Mouse (Mus musculus): Measurements from ENCODE around the gene Hpse2.

Hpse2 gene

DNA sequence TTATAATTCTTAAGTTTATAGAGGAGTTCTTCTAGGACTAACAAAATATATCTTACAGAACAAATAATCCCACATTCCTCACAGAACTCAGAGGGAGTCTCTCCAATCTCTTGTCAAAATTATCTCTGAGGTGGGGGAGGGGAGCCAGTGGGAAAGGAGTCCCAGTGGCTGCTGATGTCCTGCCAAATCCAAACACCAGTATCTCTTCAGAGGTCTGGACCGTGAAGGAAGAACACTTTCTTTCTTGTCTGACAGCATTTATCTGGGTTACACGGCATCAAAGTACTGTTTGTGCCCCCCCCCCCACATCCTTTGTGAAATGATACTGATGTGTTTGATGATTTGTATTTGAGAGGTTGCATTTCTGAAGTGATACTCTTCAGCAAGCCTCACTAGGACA lies 213.3 kb downstream of the Hpse2 start:
- no peak for DNase-seq (ENCODE audit: low spot score)

DNA sequence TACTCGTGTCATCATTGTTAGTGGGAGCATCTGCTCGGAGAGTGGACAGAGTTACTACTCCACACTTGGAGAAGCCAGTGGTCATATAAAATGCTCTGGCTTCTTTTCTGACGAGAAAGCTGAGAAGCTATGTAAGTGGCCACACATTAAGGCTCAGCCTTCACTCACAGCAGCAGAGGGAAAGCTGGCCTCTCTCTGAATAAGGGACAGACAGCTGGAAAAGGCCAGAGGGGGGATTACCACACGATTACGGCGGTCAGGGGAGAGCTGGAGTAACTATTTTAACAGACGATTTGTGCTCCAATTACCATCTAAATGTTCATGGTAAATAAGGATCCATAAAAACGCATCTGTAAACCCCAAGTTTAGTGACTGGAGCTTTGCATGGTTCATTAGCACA lies 232.1 kb downstream of the Hpse2 start:
- DNase-seq (ENCODE audit: low spot score) = no peak

DNA sequence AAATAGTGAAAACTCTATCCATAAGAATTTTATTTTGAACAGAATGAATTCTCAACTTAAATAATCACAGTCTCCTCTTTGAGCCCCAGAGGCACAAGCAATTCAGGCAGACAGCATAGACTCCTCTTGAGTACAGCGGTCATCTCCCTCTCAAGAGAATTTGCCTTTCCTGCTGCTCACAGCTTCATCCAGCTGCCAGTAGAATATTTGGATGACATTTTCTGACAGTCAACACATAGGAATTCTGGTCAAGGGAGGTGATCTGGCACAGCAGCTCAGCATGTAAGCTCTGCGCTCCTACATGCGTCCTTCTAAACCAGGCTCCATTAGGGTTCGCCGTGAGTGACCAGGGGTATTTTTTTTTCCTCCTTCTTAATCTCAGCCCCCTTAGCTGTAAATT lies 232.6 kb downstream of the Hpse2 start:
- no peak for DNase-seq (ENCODE audit: low spot score)

DNA sequence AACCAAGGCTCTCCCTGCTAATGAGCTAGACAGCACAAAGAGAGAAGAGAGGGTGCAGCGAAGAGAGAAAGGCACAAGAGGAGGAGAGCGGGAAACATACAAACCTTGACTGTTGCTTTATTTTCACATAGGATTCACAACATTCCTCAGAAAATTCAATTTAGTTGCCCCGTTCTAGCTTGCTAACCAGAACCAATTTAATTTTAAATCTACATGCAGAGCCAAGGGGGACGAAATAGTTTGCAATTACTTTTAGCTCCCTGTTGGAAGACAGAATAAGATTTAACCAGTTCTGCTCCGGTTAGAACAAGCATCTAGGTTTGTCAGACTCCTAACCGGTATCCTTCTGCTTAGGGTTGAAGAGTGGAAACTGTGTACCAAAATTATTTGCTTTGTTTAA lies 240.3 kb downstream of the Hpse2 start:
- no peak for DNase-seq (ENCODE audit: low spot score)

DNA sequence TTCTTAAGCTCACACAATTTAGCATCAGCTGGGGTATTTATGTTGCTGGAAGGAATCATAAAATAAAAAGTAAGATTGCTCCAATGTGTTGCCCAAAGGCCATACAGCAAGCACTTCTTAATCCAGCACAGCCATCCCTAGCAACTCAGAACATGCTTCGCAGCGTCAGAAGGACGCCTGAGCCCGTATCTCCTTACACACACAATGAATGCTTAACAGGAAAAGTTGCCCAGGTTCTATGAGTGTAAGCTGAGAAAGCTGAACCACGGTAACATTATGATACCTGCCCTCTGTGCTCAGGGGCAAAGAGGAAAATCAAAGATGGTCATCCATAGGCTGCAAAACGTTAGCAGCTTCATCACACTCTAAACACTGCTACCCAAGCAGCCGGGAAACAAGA lies 241.3 kb downstream of the Hpse2 start:
- DNase-seq (ENCODE audit: low spot score) = no peak

DNA sequence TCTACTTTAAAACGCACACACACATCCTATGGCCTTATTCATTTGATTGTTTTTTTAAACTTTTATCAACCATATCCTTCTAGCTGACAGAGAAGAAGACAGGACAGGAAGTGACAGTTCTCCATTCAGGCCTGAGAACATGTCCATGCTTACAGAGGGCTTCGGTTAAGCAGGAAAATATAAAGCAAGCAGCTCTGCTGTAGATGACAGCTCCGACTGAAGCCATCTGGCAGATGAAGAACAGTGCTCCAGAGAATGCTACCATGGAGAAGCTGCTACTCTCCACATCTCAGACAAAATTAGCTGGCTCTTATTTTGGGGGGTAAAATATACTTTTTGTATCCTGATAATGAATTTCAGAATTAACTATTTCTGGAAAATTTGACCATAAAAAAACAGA lies 246.5 kb downstream of the Hpse2 start:
- DNase-seq (ENCODE audit: low spot score) = no peak

DNA sequence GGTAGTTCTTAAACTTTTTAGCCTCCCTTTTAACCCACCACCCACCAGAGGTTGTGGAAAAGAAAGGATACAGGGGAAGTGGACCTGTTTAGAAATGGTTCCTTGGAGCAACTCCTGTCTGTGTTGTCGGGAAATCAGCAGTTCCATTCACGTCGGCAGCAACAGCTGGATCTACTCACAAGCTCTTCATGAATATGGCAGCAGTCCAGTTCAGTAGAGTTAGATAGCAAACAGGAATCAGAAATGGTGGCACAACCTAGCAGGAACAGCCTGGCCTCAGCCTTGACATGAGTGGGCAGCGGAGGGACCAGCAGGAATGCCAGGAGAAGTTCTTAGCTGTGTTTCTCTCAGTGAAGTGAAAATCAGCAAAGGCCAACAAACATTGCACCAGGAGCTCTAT lies 278.4 kb downstream of the Hpse2 start:
- DNase-seq (ENCODE audit: low spot score) = no peak

DNA sequence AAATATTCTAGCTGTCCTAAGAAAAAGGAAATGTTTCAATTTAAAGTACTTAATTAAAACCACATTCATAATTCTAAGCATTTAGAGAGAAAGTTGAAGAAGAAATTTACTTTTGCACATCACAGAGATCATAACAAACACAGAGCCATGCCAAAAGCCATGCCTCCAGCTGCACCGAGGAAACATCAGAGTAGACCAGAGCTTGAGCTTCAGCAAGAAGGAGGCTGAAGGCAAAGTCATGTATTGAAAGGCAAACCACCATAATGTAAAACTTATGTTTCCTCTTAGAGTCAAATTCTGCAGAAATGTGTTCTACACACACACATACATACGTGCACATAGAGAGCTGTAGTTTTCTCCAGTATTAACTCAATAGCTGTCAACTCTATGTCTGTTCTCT lies 291.2 kb downstream of the Hpse2 start:
- DNase-seq (ENCODE audit: low spot score) = no peak

DNA sequence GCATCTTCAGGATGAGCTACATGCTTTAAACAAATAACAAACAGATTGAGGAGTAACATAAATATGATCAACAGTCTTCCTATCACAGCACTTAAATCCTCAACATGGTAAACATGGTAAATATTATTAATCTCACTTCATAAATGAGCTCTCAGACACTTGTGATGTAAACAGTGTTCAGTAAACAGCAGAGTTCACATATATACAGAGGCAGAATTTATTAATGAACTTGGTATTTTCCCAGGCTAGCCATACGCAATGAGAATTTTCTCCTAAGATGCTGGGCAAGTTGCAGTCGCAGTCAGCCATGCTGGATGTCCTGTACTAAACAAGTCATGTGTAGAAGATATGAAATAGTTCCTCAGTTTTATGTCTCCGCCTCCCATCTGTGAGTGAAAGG lies 300.9 kb downstream of the Hpse2 start:
- DNase-seq (ENCODE audit: low spot score) = no peak

DNA sequence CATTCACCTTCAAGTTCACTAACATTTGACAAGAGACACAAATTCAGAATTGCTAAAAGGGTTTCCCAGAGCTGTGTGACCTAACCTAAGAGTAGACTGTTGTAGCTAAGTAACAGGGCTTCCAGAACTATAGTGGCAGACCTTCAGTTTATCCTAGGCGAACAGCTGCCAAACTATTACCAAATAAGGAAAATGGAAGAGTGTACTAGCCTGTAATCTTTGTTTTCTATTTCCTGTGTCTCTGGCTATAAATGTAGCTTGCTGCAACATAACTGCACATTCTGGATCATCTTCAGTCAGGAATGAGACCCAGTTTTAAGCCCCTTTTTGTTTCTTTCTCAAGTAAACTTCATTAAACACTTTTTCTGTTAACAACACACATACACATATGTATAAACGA lies 324.0 kb downstream of the Hpse2 start:
- no peak for DNase-seq (ENCODE audit: low spot score)

DNA sequence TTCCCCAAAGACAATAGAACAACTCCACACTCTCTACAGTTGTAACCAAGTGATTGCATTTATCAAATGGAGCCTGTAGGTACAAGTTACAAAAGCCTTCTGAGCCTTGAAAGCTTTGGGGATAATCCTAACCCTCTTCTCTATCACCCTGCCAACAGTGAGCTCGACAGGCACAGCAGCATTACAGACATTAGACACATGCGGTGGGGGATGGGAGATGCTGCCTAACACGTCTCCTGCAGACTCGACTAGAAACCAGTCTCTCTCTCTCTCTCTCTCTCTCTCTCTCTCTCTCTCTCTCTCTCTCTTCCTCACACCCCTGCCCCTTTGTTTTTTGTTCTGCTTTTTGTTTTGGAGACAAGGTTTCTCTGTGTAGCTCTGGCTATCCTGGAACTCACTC lies 343.6 kb downstream of the Hpse2 start:
- DNase-seq (ENCODE audit: low spot score) = no peak

DNA sequence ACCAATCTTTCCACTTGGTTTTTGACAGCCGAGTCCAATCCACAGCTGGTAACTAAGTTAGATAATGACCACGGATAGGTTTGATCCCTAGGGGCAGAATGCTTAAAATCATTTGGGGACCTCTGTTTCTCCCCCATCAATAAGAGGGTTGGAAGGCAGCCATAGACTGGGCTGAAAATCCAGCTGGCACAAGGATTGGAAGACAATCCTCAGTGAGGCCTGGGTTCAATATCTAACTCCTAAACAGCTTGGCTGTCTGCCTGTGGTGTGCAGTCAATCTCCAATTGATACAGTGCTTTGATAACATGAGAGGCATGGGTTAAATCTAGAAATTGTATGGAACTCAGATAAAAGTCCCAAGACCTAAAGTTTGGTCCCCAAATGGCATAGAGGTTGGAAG lies 345.4 kb downstream of the Hpse2 start:
- no peak for DNase-seq (ENCODE audit: low spot score)

DNA sequence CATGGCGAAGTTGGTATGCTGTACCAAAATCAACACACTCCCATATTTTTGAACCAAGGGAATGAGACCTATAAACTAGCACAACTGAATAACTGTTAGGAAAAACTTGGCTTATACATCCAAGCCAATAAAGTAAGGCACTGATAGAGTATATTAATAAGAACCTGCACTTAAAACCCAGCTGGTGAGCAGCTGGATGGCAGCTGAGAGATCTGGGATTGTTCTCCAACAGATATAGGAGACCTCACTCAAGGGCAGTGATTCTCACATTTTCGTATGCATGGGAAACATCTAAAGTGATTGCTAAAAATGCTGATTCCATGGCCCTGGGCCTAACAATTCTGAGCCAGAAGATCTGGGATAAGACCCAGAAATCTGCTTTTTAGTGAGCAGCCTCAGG lies 345.9 kb downstream of the Hpse2 start:
- DNase-seq (ENCODE audit: low spot score) = no peak

DNA sequence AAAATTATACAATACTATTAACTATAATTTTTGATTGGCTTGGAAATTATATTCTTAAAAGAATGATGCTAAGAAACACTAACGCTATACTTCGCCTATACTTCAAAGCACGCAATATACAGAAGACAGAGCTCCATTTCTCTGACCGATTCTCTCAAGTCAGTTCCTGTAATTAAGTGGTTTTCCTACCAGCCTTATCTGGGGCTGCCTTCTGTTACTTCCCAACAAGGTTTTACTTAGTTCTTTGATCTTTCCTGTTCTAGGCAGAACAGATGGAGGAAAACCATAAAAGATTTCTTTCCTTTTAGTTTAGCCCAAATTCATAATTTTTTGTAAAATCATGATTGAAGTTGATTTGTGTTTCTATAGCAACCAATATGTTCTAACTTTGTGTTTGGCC lies 351.8 kb downstream of the Hpse2 start:
- no peak for DNase-seq (ENCODE audit: low spot score)

DNA sequence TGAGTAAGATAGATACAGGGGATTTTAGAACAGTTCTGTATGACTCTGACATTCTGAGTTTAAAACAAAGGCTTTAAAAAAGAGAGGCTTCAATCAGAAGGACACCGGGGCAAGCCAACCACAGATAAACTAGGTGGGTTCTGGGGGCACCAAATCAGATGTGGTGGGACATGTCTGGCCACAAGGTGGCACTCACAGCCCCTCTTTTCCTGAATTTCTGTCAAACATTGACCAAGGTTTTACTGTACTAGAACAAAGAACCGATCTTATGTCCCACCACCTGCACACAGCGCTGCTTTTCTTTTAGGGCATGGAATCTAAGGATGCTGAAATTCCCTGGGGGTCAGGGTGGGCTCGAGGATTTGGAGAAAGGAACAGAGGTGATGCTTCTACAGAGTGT lies 360.9 kb downstream of the Hpse2 start:
- no peak for DNase-seq (ENCODE audit: low spot score)

DNA sequence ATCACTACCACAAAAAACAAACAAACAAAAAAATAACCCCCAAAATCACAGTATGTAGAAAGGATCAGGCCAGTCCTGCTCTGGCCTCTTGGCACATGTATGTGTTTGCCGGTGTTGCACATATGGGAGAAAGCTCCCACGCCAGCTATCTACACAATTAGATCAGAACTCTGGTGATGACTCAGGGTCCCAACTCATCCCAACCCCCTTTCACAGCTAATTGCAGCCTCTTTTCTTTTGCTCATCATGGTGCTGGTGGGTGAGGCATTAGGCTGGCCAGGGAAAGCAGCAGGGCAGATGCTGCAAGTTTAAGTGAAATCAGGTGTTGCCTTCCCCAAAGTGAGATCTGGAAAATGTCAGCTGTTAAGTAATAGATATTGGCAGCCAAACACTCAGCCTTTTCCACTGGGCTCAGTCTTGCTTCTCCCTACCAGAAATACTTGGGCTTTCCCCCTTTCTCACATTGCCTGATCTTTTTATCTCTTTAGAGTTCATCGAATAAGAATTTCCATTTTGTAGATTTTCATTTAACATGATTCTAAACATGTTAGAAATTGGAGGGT lies 365.5 kb downstream of the Hpse2 start:
- no peak for DNase-seq (ENCODE audit: low spot score)

DNA sequence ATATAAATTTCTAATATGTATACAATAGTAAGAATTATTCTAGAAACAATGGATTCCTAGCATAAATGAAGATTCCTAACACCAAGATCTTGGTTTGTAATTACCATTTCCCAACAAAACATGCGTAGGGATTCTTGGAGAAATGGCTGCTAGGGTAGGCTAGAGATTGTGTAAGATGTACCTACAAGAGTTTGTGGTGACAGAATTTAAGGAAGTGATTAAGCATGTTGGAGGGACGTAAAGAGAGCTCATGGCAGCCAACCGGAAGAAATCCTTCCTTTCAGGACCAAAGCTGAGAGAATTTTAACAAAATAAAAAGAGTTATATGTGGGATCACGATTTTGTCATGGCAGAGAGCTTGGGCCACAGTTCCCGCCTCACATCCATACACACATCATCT lies 369.4 kb downstream of the Hpse2 start:
- DNase-seq (ENCODE audit: low spot score) = no peak

DNA sequence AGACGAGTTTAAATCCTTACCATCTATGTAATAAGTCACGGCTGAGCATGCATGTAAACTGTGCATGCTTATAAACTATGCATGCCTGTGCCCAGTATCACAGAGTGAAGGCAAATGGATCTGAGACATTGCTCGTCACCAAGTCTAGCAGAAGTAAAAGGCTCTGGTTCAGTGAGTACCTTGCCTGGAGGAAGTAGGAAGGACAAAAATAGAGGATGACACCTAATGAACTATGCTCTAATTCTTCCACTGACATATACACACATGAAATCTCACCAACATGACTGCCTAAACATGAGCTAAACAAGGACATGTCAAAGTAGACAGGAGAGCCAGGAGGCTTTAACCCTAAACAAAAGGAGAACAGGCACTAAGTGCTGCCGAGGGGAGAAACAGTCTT lies 391.7 kb downstream of the Hpse2 start:
- DNase-seq (ENCODE audit: low spot score) = no peak

DNA sequence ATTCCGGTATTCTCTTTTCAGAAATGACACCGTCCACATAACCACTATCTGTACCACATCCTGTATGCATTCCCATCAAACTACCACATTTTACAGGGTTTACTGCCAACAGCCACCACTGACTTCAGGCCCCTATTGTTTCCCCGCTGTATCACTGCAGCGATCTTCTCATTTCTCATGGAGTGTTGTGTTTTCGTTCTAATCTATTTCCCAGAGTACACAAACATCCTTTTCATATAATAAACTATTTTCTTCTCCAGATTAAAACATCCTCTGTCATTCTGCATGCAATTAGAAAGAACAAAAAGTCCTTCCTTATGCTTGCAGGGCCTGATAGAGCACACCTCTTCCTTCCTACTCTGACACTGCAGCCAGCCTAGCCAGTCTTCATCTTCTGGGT lies 399.3 kb downstream of the Hpse2 start:
- DNase-seq (ENCODE audit: low spot score) = no peak

DNA sequence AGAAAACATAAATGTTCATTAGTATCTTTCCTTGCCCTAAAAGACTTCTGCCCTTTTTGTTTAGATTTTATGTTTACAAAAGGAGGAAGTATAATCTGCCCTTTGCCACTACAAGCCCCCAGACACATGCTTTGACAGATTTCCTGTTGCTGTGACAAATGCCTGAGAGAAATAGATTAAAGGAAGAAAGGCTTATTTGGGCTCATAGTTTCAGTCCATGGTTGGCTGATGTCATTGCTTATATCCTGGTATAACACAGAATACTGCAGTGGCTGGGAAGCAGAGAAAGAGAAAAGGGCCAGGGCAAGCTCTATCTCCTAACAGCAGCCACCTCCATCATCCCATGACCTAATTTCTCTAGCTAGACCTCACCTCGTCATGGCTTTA lies 401.8 kb downstream of the Hpse2 start:
- no peak for DNase-seq (ENCODE audit: low spot score)

DNA sequence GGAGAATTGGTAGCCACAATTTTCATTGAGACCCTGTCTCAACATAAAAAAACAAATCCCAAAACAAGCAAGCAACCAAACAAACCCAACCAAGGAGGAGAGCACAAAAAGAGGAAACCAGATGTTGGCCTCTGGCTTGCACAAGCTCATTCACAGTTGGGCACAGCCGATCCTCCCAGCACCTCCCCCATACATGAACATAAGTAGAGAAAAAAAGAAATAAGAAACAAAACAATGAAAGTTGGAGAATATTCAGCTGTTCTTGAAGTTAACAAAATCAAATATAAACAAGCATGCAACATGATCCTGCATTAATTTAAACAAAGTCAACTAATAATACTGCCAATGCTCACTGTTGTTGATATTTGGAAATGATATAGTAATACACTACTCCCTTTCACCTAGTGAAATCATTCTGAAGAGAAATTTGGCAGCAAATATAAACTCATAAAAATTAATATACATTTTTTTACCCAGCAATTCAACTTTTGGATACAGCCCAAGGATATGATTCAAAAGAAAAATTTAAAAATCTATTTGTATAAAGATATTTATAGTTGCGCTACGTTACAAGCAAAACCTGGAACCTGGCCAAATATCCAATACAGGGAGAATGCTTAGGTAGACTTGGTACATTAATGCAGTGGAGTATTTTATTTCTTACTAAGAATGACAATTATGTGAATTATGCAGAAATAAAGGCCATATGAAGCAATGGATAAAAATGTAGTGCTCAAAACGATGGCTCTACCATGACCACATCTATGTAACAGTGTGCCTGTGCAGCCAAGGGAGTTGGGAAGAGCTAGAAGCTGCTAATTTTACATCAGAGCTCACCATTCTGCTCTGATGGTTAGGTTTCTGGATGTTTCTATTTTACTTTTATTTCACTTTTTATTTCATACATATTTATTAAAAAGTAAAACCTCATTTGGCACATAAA lies 402.5 kb downstream of the Hpse2 start:
- DNase-seq (ENCODE audit: low spot score) = no peak

DNA sequence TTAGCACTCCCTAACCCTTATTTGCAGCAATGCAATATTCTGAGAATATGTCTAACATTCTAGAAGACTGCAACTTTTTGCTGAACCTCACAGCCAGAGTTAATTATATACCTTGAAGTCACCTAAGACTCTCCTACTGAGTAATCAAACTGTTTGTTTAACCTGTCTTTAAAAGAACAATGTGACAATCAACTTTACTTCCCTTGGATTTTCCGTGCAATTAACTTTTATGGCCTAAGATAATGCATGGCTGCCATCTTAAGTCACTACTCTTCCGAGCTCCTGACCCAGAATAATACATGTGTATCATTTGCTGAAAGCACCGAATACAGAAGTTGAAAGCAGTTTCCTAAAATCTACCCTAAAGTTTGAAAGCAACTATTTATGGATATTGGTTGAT lies 407.6 kb downstream of the Hpse2 start:
- no peak for DNase-seq (ENCODE audit: low spot score)

DNA sequence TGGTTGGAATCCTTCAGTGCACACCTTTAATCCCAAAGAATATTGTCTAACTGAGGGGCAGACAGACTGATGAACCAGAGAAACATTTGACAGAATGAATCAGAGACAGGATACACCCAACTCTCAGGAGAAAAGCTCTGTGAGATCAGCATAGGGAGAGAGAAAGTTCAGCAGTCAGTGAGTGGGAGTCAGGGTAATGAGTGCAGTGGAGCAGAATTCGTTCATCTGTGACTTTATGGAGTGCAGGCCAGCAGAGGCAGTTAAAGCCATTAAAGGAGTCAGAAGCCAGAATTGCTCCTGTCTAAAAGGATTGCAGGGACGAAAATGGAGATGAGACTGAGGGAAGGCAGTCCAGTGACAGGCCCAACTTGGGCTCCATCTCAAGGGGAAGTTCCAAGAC lies 410.2 kb downstream of the Hpse2 start:
- no peak for DNase-seq (ENCODE audit: low spot score)

DNA sequence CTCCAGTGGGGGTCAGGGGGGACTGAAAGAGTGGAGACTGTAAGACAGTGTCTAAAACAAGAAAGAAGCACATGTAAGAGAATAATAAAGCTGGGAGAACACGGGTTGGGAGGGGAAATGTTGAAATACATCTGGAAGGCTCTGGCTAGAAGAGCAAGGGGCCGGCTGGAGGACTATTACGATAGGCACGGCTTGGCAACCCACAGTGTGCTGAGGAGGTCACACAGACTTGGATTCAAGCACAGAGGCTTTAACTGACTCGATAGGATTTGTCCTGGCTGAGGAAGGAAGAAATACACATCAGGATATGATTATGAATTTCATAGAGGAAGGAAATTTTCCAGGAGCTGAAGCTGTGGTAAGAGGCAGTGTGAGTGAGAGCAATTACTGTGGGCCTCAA lies 414.4 kb downstream of the Hpse2 start:
- no peak for DNase-seq (ENCODE audit: low spot score)

Measured in spleen, adult 12 weeks (tissue).